Mouse (Mus musculus): ENCODE results near the gene Vps45.

- TF ChIP-seq POLR2A (IDR thresholded peaks at IDR 0.05; ENCODE audit: borderline replicate concordance, control insufficient read depth, low read depth, low read length) (no peak), CTCF (IDR thresholded peaks at IDR 0.05; ENCODE audit: control insufficient read depth, insufficient read depth, low read length) (no peak)
Observed at GRCm38 (mm10) chr3:95995802-95996428, 62.4 kb downstream of the Vps45 start, which contains the start of gene Plekho1.

All from bone marrow, adult 2 months (tissue).